Mouse (Mus musculus): Measurements from ENCODE around the gene Tor4a. TPM values are rescaled to one million over a fixed set of nuclear protein-coding genes. Genes with fewer than 3 reads are reported as not detected.

The Tor4a gene
- polyA plus RNA-seq, 1 experiment from 2014 or later, result 0.66 TPM

DNA sequence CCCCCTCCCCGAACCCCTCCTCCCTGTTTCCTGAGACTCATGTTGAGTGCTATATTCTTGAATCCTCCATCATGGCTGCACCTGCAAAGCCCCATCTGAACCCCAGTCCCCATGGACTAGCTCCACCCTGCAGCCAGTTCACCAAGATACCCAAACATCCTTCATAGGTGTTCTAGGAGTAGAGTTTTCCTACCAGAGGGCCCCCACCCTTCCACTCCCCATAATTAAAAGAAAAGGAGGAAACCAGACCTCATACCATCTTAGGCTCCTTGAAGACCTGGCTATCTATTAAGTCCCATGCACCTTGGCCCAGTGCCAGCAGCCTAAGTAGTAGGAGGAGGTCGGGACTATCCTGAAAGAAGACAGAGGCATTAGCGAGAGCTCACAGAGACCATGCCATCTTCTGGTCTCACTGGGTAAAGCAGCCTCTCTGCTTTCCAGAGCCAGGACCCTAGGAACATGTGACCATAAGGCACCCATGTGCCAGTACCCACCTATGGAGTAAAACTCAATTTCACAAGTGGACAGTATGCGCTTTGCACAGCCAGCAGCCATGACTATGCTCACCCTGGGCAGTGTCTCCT, 7.0 kb upstream of the Tor4a start:
- ATAC-seq, result no peak
- peaks cover 4% of the 10 kb centered on the region for H3K4me1 ChIP-seq
- H3K9ac ChIP-seq, result no peak overlapping the region
- no peaks in the 10 kb centered on the region for H3K9me3 ChIP-seq (replicated peaks)
- H3K4me2 ChIP-seq, result no peak overlapping the region
- H3K27me3 ChIP-seq, result no peaks in the 10 kb centered on the region
- 57% methylated on average over 4 of the region's 4 CpGs for WGBS
- H3K27ac ChIP-seq, result no peak overlapping the region
- H3K4me3 ChIP-seq, result no peak overlapping the region
- H3K36me3 ChIP-seq (ENCODE audit: poor library complexity, severe bottlenecking), result peaks cover 96% of the 10 kb centered on the region

DNA sequence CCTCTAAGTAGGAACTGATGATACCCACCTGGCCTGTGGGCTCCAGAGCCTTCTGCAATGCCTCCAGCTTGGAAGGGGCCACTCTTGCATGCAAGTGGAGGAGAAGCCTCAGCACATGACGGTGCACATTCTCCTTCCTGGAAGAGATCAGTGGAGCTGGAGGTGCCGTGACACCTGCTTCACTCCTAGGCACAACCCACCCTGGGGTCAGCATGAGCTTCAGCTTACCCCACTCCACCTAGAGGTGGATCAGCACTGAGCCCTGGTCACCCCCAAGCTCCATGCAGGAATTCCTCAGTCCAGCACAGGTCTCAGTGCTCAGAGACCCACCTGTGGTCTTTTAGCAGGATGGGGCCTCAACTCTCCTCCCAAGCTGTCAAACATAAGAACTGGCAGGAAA, 3.9 kb upstream of the Tor4a start:
- Histone ChIP-seq H3K27me3 (peaks cover 14% of the 10 kb centered on the region), H3K36me3 (ENCODE audit: poor library complexity, severe bottlenecking) (peaks cover 77% of the 10 kb centered on the region), H3K27ac (no peak overlapping the region), H3K4me1 (no peaks in the 10 kb centered on the region), H3K4me3 (no peak overlapping the region), H3K9me3 (replicated peaks) (no peaks in the 10 kb centered on the region), H3K9ac (no peak overlapping the region), H3K4me2 (no peak overlapping the region)
- ATAC-seq, result no peak
- WGBS, result 94% methylated on average over 2 of the region's 2 CpGs

DNA sequence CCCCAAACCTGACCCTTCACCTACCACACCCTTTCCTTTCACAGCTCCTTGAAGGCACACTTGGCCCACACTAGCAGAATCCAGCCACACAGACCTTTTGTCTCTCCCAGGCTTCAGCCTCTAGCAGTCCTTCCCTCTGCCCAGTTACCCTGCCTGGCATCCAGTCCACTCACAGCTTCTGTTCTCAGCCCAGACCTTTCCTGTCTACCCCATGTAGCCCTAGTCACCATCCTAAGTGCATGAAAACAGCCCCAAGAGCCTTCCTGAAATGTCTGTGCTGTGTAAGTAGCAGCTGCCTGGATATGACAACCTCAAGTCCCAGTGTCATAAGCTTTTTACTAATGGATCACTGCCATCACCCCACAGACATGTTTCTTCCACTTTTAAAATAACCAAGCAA, 1.3 kb upstream of the Tor4a start:
- H3K27ac ChIP-seq, result no peak overlapping the region
- no peaks in the 10 kb centered on the region for H3K9me3 ChIP-seq (replicated peaks)
- peaks cover 32% of the 10 kb centered on the region for H3K27me3 ChIP-seq
- no peak overlapping the region for H3K9ac ChIP-seq
- H3K4me1 ChIP-seq, result peaks cover 6% of the 10 kb centered on the region; the same call in 1 of the 2 replicates
- H3K4me3 ChIP-seq, result no peak overlapping the region
- no peak for ATAC-seq
- H3K4me2 ChIP-seq, result no peak overlapping the region
- peaks cover 50% of the 10 kb centered on the region for H3K36me3 ChIP-seq (ENCODE audit: poor library complexity, severe bottlenecking)

DNA sequence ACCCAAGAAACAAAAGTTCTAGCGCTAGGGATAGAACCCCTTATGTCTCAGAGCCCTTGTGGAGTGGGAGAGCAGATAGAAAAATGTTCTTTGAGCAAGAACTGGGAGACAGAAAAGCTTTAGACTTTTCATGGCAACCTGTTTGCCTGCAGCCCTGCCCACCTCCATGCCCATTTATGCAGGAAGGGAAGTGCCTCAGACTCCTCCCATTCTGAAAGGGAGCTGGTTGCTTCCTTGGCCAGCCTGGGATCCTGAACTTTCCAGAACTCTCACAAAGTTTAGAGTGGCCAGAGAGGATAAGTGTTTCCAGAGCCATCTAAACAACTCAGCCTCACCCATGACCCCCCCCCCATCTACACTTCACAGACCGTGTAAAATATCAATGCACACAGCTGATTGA, 505 bp upstream of the Tor4a start:
- Histone ChIP-seq H3K27ac (no peak overlapping the region), H3K9ac (no peak overlapping the region), H3K27me3 (peaks cover 32% of the 10 kb centered on the region), H3K4me1 (peaks cover 6% of the 10 kb centered on the region; the same call in 1 of the 2 replicates), H3K4me3 (no peak overlapping the region), H3K36me3 (ENCODE audit: poor library complexity, severe bottlenecking) (peaks cover 43% of the 10 kb centered on the region), H3K9me3 (replicated peaks) (no peaks in the 10 kb centered on the region), H3K4me2 (no peak overlapping the region)
- 18% methylated on average over 2 of the region's 2 CpGs for WGBS
- no peak for ATAC-seq

DNA sequence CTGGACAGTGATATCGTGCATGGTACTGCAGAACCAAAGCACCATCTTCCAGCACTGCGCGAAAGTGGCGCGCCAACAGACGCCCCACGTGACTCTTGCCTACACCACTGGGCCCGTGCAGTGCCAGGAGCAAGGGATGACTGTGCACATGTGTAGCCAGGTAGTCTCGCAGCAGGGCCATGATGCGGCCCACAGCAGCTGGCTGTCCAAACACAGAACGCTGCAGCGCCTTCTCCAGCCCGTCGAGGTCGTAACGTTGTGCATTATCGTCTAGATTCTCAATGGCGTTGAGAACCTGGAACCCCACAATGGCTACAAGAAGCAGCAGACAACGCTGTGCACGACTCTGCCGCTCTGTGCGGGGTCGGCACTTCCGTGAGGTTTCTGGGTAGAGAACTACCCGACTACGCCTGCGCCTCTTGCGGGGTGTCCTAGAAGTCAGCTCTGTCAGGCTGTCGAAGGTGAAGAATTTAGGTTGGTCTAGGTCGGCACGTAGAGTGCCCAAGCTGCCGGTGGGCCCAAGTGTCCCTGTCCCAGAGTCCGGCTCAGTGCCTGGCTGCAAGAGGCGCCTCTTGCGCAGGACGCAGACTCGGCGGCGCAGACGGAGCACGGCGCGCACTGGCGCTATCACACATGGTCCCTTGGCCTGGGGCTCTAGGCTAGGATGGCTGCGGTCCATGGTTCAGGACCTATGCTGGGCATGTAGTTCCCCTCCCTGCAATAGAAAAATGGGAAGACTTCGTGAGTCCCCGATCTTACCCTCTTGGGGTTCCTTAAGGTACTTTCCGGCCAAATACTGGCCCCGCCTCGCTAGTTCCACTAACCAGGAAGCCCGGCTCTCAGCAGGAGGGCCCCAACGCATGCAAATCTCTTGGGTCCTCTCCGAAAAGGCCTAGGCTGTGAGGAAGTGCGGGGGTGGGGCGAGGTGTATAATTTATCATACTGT, 1.2 kb downstream of the Tor4a start:
- Histone ChIP-seq H3K27me3 (peaks cover 32% of the 10 kb centered on the region), H3K9me3 (replicated peaks) (no peaks in the 10 kb centered on the region), H3K4me2 (0 out of 2 replicates have a peak overlapping the region, but pooled peaks have one; percentile 14), H3K27ac (no peak overlapping the region), H3K4me1 (peaks cover 6% of the 10 kb centered on the region; the same call in 1 of the 2 replicates), H3K36me3 (ENCODE audit: poor library complexity, severe bottlenecking) (peaks cover 26% of the 10 kb centered on the region), H3K9ac (no peak overlapping the region), H3K4me3 (no peak overlapping the region)
- 25% methylated on average over 55 of the region's 55 CpGs for WGBS
- ATAC-seq, result no peak

DNA sequence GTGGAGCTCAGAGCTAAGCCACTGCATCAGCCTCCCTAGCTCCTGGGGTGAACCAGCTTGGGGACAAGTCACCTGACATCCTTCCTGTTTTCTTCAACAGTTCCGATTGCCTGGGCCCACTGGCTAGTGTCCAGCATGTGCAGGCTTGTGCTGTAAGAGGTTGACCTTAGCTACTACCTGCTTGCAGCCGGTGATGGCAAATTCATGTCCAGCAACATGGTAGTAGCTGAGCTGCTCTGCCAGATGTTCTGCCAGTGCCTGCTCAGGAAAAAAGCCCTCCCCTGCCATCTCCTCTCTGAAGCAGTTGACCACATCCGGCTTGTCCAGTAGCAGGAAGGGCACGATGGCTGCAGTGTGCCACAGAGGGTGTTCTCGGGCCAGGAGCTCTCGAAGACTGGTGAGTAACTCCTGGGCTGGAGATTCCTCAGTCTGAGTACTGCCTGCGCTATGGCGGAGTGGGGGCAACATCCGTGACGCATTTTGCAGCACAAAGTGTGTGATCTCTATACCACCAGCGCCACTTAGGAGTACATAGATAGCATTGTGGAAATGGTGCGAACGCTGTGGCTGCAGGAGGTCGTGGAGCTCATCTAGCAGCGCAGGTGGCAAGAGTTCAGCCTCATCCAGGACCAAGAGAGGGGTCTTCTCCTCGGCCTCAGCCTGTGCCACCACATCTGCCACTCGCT, 2.1 kb downstream of the Tor4a start:
- Histone ChIP-seq H3K4me2 (no peak overlapping the region), H3K27me3 (peaks cover 32% of the 10 kb centered on the region), H3K36me3 (ENCODE audit: poor library complexity, severe bottlenecking) (peaks cover 17% of the 10 kb centered on the region), H3K4me1 (peaks cover 6% of the 10 kb centered on the region; the same call in 1 of the 2 replicates), H3K9me3 (replicated peaks) (no peaks in the 10 kb centered on the region), H3K4me3 (no peak overlapping the region), H3K9ac (no peak overlapping the region), H3K27ac (no peak overlapping the region)
- ATAC-seq, result no peak
- WGBS, result 86% methylated on average over 17 of the region's 17 CpGs

DNA sequence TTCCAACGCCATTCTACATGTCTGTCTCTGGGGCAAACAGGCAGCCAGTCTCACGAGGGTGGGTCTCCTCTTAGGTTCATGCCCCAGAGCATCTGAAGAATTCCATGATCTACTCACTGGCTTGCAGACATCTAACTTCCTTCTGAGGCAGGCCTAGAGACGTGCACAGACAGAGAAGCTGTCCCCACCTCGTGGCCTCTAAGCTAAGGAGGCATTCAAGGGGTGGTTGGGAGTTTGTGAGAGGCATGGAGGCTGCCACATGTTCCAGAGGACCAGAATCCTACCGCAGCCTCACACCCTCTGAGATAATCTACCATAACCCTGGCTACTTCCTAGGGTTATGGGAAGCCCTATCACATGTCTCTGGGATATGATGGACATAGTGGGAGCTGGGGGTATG, 2.7 kb downstream of the Tor4a start:
- H3K9ac ChIP-seq, result no peak overlapping the region
- H3K4me3 ChIP-seq, result no peak overlapping the region
- H3K36me3 ChIP-seq (ENCODE audit: poor library complexity, severe bottlenecking), result peaks cover 12% of the 10 kb centered on the region; the same call in 1 of the 2 replicates
- WGBS, result 78% methylated on average over 5 of the region's 5 CpGs
- H3K4me2 ChIP-seq, result no peak overlapping the region
- H3K4me1 ChIP-seq, result peaks cover 6% of the 10 kb centered on the region; the same call in 1 of the 2 replicates
- ATAC-seq, result no peak
- no peaks in the 10 kb centered on the region for H3K9me3 ChIP-seq (replicated peaks)
- H3K27ac ChIP-seq, result no peak overlapping the region
- peaks cover 32% of the 10 kb centered on the region for H3K27me3 ChIP-seq

DNA sequence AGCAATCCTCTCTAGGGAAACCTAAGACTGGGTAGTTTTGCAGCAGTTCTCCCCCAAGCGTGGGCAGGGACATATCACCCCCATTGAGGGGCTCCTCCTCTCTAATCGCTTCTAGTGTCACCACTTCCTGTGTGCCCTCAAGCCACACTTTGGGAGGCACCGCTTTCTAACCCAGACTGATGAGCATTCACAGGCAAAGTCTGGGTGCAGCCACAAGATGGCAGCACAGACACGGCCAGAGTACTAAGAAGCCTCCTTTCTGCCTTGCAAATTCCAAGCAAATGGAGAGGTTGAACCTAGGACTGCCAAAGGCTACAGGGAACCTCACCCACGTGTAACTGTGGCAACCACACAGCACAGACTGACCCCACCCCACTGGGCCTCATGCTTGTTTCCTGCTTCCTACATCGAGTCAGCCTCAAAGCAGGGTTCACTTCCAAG, 3.3 kb downstream of the Tor4a start:
- Histone ChIP-seq H3K9ac (no peak overlapping the region), H3K4me3 (no peak overlapping the region), H3K4me2 (peak overlapping the region; percentile 33; the same call in 1 of the 2 replicates), H3K36me3 (ENCODE audit: poor library complexity, severe bottlenecking) (peaks cover 6% of the 10 kb centered on the region; the same call in 1 of the 2 replicates), H3K27ac (no peak overlapping the region), H3K4me1 (peaks cover 6% of the 10 kb centered on the region; the same call in 1 of the 2 replicates), H3K27me3 (peaks cover 32% of the 10 kb centered on the region), H3K9me3 (replicated peaks) (no peaks in the 10 kb centered on the region)
- ATAC-seq, result peak; percentile 81
- 5% methylated on average over 6 of the region's 6 CpGs for WGBS

DNA sequence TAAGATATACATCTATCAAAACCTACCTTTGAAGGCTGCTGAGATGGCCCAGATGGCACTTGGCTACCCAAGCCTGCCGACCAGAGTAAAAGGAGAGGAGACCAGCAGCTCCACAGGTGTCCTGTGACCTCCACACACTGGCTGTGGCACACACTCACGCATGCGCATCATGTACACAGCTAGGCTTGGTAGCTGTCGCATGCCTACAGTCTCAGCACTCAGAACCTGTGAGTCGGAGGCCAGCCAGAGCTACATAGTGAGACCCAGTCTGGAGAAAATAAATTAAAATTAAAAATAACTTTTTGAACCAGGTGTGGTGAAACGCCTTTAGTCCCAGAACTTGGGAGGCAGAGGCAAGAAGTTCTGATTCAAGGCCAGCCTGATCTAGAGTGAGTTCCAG, 8.8 kb downstream of the Tor4a start:
- peaks cover 8% of the 10 kb centered on the region; the same call in 1 of the 2 replicates for H3K36me3 ChIP-seq (ENCODE audit: poor library complexity, severe bottlenecking)
- H3K9me3 ChIP-seq (replicated peaks), result no peaks in the 10 kb centered on the region
- no peak overlapping the region for H3K9ac ChIP-seq
- ATAC-seq, result no peak
- peaks cover 37% of the 10 kb centered on the region for H3K4me1 ChIP-seq
- no peak overlapping the region for H3K27ac ChIP-seq
- no peak overlapping the region for H3K4me2 ChIP-seq
- 79% methylated on average over 6 of the region's 6 CpGs for WGBS
- no peaks in the 10 kb centered on the region for H3K27me3 ChIP-seq
- no peak overlapping the region for H3K4me3 ChIP-seq

DNA sequence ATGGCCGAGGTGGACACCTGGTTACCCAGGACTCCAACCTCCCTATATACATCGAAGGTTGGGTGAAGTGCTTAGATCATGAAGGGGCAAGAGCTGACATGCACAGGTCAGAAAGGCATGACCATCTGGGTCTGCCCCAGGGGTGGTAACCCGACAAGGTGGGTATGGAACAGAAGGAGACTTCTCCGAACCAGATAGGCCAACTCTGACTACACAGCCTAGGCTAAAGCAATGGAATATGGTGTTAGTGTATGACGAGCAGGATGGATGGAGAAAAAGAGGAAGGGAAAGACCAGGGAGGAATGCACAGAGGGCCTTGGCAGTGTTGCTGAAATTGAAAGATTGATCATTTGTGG, 10.1 kb downstream of the Tor4a start:
- peak overlapping the region; percentile 97 for H3K27ac ChIP-seq
- peak overlapping the region; percentile 84 for H3K4me2 ChIP-seq
- peak overlapping the region; percentile 50 for H3K4me3 ChIP-seq
- peak overlapping the region; percentile 86; the same call in 1 of the 2 replicates for H3K9ac ChIP-seq
- H3K9me3 ChIP-seq (replicated peaks), result no peaks in the 10 kb centered on the region
- H3K4me1 ChIP-seq, result peaks cover 45% of the 10 kb centered on the region
- H3K27me3 ChIP-seq, result no peaks in the 10 kb centered on the region
- peaks cover 8% of the 10 kb centered on the region; the same call in 1 of the 2 replicates for H3K36me3 ChIP-seq (ENCODE audit: poor library complexity, severe bottlenecking)
- ATAC-seq, result no peak
- WGBS, result 32% methylated on average over 5 of the region's 5 CpGs

DNA sequence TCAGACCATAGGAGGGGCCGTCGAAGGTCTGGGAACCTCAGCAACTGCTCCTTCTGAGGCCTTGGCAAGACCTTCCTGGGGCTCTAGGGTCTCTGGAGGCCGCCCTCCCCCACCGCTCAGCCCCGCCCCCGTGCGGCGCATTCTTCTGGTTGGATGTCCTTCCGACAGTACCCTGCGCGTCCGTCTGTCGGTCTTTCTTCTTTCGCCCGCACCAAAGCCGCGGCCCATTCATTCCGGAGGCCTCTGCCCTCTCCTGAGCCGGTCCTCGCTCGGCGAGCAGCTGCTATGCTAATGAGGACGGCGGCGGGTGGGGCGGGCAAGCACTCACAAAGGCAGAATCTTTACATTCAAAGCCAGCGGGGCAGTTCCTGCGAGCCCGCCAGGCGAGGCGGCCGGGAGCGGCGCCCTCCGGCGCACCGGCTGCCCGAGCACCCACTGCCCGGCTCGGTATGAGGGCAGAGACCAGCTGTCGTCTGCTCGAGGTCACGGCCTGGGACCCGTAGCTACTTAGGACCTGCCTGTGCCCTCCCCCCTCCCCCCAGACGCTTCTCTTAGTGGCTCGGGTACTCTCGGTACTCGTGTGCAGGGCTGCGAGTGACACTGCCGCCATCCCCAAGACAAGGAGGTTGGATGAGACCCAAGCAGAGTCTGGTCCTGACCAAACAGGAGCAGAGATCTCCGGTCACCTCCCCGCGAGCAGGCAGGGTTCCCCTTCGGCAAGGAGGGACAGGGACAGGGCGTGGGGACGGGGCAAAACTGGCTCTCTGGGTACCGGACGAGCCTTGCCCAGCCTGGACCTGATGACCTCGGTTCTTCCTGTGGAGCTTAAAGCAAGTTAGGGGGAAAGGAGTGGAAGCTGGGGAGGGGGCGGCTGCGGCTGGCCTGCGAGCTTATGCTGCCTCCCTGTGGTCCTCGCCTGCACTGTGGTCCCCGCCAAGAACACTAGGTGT, 10.8 kb downstream of the Tor4a start:
- peak overlapping the region; percentile 97 for H3K27ac ChIP-seq
- no peaks in the 10 kb centered on the region for H3K27me3 ChIP-seq
- H3K4me1 ChIP-seq, result peaks cover 51% of the 10 kb centered on the region
- H3K4me3 ChIP-seq, result peak overlapping the region; percentile 50
- H3K36me3 ChIP-seq (ENCODE audit: poor library complexity, severe bottlenecking), result peaks cover 8% of the 10 kb centered on the region; the same call in 1 of the 2 replicates
- no peaks in the 10 kb centered on the region for H3K9me3 ChIP-seq (replicated peaks)
- peak overlapping the region; percentile 86 for H3K9ac ChIP-seq
- peak overlapping the region; percentile 84 for H3K4me2 ChIP-seq
- peak; percentile 81 for ATAC-seq
- WGBS, result under 1% methylated on average over 64 of the region's 64 CpGs
